Mouse (Mus musculus) splenic B cell, adult 2 months (primary cell): ENCODE results near the gene Acot1.

Experiments used
- DNase-seq: peaks from one replicate; pipeline ENCODE4 v3.0.0-alpha.2; 2011; ENCODE audit warnings: low read depth, low spot score
- H3K27me3 ChIP-seq: 2 replicates; pipeline ENCODE4 v1.6.1; 2012; ENCODE audit warnings: mild to moderate bottlenecking, low read length, moderate library complexity, mixed read lengths; ENCODE audit not compliant: control insufficient read depth, poor library complexity, insufficient read depth, severe bottlenecking
- H3K36me3 ChIP-seq: 2 replicates; pipeline ENCODE4 v1.6.1; 2012; ENCODE audit warnings: mild to moderate bottlenecking, low read length, moderate library complexity, mixed read lengths; ENCODE audit not compliant: control insufficient read depth, poor library complexity, insufficient read depth, severe bottlenecking

Acot1 gene

DNA sequence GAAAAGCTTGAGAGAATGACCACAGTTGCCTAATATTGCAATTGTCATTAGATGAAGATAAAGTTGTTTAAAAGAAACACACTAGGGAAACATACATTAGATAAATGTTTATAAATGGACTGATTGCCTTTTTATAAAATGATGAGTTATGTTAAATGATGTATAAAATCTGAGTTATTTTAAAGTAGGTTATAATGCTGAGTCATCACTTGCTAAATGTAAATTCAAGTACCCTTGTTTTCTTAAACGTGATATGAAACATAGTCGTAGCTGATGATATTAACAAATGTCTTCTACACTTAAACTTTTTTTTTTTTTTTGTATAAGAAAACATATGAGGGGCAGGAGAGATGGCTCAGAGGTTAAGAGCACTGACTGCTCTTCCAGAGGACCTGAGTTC, 54.5 kb downstream of the Acot1 start:
- no peak for DNase-seq
- H3K36me3 ChIP-seq = no peaks in the 10 kb centered on the region

DNA sequence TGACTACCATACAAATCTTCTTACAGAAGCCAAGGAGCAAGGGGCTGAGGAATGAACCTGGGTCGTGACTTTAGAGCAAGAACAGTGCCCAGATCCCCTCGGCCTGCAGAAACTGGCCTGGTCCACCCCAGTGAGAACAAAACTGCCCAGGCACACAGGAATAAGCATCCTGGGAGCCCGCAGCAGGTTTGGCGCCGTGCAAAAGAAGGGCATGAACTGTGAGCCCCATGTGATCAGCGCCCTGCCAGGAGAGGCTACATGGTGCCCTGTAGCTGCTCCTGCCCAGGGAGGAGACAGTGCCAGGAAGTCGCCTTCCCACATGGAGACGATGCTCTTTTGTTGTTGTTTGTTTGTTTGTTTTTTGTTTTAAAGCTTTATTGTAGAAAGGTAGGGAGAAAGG, 55.3 kb downstream of the Acot1 start:
- H3K36me3 ChIP-seq = no peaks in the 10 kb centered on the region
- no peak for DNase-seq

More for the DNA sequence above, 54.5 kb downstream of the Acot1 start:
- no peaks in the 10 kb centered on the region for H3K27me3 ChIP-seq

DNA sequence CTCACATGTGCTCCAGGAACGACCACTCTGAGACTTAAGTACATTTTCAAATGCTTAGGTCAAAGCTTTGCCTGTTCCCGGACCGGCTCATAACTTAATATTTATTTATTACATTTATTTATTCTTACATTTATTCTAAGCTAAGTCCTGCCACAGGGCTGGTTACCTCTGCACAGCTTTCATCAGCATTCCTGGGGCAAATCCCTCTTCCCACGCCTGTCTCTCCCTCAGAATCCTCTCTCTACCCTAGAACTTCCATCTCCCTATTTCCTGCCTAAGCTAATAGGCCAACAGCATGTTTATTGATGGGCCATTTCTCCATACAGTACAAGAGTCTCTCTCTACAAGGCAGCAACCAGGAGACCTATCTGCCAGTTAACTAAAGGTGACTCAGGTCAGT, 58.5 kb downstream of the Acot1 start:
- DNase-seq = no peak

More for the DNA sequence above, 55.3 kb downstream of the Acot1 start:
- H3K27me3 ChIP-seq = no peaks in the 10 kb centered on the region

More for the DNA sequence above, 58.5 kb downstream of the Acot1 start:
- H3K27me3 ChIP-seq = no peaks in the 10 kb centered on the region
- H3K36me3 ChIP-seq = no peaks in the 10 kb centered on the region
